10 mouse cellular contexts compared by ENCODE assay signal in the genomic region with DNA sequence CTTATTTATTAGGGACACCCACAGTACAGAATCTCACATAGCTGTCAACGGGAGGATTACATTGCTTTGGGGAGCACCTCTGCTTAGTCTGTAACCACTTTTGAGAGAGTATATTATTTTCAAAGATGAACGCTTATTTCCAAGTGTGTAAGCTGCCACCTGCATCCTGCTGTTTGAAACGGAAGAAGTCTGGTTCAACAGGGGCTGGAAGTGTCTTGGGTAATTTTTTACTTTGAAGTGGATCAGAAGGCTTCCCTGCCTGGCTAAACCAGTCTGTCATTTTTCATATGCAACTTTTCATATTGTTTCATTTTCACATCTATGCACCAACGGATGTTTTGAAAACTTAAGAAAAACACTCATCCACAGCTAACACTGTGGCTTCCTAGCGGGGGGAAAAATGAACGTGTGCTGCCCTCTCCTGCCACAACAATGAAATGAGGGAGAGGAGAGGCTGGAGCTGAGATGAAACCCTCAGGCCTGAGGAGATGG. TPM values are rescaled to one million over a fixed set of nuclear protein-coding genes. Genes with fewer than 3 reads are reported as not detected.
A peak's percentile ranks its signal among the peaks of the same experiment; 100 is the strongest.
DNase-seq lines count a peak whose midpoint lies in the region; ATAC-seq and TF ChIP-seq lines count a peak whose summit lies in the region.
"Had no signal": no experiment of that assay in that cellular context is flagged by ENCODE, and none has a peak within 500 bp of the region (broad histone marks: within the 10 kb centered on the region; RNA-seq: fewer than 3 reads in every experiment).

No protein-coding gene starts in this region.

- TF ChIP-seq POLR2A in CH12.LX (IDR thresholded peaks at IDR 0.05; ENCODE audit: low read depth, low read length) = no peak

- no peaks in the 10 kb centered on the region for H3K79me2 ChIP-seq in CH12.LX (replicated peaks; ENCODE audit: control insufficient read depth, extremely low read depth, insufficient read depth, poor library complexity, severe bottlenecking)
- no peaks in the 10 kb centered on the region for H3K79me2 ChIP-seq in macrophage (ENCODE audit: inconsistent target)

- in situ Hi-C loops in CH12.LX (cut with MboI; ENCODE audit: low pct_ligation_motif_present, low pct_unique_long_range_greater_than_20kb, low sequenced_read_pairs) = no loop called here

- no peak overlapping the region for H3K4me2 ChIP-seq in intestine, postnatal 0 days (replicated peaks; ENCODE audit: low read depth)
- H3K4me2 ChIP-seq in intestine, embryonic 16.5 days (ENCODE audit: low read depth, low read length) = no peak overlapping the region
- H3K4me2 ChIP-seq in CH12.LX (ENCODE audit: insufficient read depth, low read depth, poor library complexity, severe bottlenecking) = no peak overlapping the region
- H3K4me2 ChIP-seq: embryonic facial prominence, embryonic 12.5 days; hindbrain, embryonic 15.5 days had no signal

- TF ChIP-seq EP300 in CH12.LX (IDR thresholded peaks at IDR 0.05; ENCODE audit: low read length) = no peak

- H3K27me3 ChIP-seq in intestine, postnatal 0 days (replicated peaks; ENCODE audit: control insufficient read depth, insufficient read depth, low read length) = no peaks in the 10 kb centered on the region
- no peaks in the 10 kb centered on the region for H3K27me3 ChIP-seq in intestine, embryonic 16.5 days (replicated peaks; ENCODE audit: control insufficient read depth, insufficient read depth, low read length)
- H3K27me3 ChIP-seq in CH12.LX (replicated peaks) = no peaks in the 10 kb centered on the region
- H3K27me3 ChIP-seq: embryonic facial prominence, embryonic 12.5 days; hindbrain, embryonic 15.5 days had no signal

- H3K4me3 ChIP-seq in intestine, postnatal 0 days (ENCODE audit: low read depth, low read length) = no peak overlapping the region
- no peak overlapping the region for H3K4me3 ChIP-seq in intestine, embryonic 16.5 days (ENCODE audit: low read length)
- no peak overlapping the region for H3K4me3 ChIP-seq in CH12.LX (replicated peaks in 1 of 3; ENCODE audit: low read depth in 2 of 3, low read length in 2 of 3, poor library complexity in 1 of 3)
- H3K4me3 ChIP-seq in macrophage (ENCODE audit: inconsistent target) = peak overlapping the region; percentile 21; the same call in 1 of the 2 replicates
- H3K4me3 ChIP-seq: embryonic facial prominence, embryonic 12.5 days; hindbrain, embryonic 15.5 days had no signal

- H3K27ac ChIP-seq in intestine, postnatal 0 days (ENCODE audit: low read depth, low read length) = no peak overlapping the region
- no peak overlapping the region for H3K27ac ChIP-seq in intestine, embryonic 16.5 days (ENCODE audit: low read length)
- H3K27ac ChIP-seq in CH12.LX (ENCODE audit: insufficient read depth, low read depth) (no peak overlapping the region), macrophage (peak overlapping the region; percentile 70)
- H3K27ac ChIP-seq: embryonic facial prominence, embryonic 12.5 days; hindbrain, embryonic 15.5 days; liver, embryonic 14.5 days had no signal

- peak; percentile 9; the same call in 1 of the 2 replicates for TF ChIP-seq RAD21 in CH12.LX (IDR thresholded peaks at IDR 0.05; ENCODE audit: low read depth, low read length)

- peak; percentile 63 for TF ChIP-seq CTCF in intestine, postnatal 0 days (IDR thresholded peaks at IDR 0.05; ENCODE audit: low read depth)
- peak in 1 of 2 experiments; percentile 32; a peak in 2 of 4 replicates for TF ChIP-seq CTCF in CH12.LX (conservative IDR thresholded peaks at IDR 0.05 in 1 of 2, IDR thresholded peaks at IDR 0.05 in 1 of 2; ENCODE audit: low read depth in 2 of 2, low read length in 2 of 2)

- H3K36me3 ChIP-seq in intestine, postnatal 0 days (ENCODE audit: control insufficient read depth, insufficient read depth) = peaks cover 23% of the 10 kb centered on the region
- no peaks in the 10 kb centered on the region; the same call in 1 of the 2 replicates for H3K36me3 ChIP-seq in intestine, embryonic 16.5 days (ENCODE audit: control insufficient read depth, insufficient read depth, low read length)
- peaks cover 15 to 33% of the 10 kb centered on the region in 2 experiments for H3K36me3 ChIP-seq in CH12.LX (replicated peaks in 1 of 2; ENCODE audit: control insufficient read depth in 1 of 2, insufficient read depth in 1 of 2, low read length in 1 of 2)
- H3K36me3 ChIP-seq in macrophage (ENCODE audit: inconsistent target) = peaks cover 15% of the 10 kb centered on the region; the same call in 1 of the 2 replicates

- no peak overlapping the region for H3K9ac ChIP-seq in intestine, postnatal 0 days (ENCODE audit: low read depth, low read length)
- H3K9ac ChIP-seq in intestine, embryonic 16.5 days (ENCODE audit: low read depth, low read length) = no peak overlapping the region
- H3K9ac ChIP-seq in CH12.LX (ENCODE audit: insufficient read depth, low read depth) = no peak overlapping the region
- H3K9ac ChIP-seq: embryonic facial prominence, embryonic 12.5 days; hindbrain, embryonic 15.5 days; liver, embryonic 14.5 days had no signal

- dilution Hi-C loops in CH12.LX (cut with MboI; ENCODE audit: extremely low pct_ligation_motif_present, extremely low pct_unique_long_range_greater_than_20kb, low sequenced_read_pairs) = no loop called here

- WGBS in intestine, postnatal 0 days = 53% methylated on average over 6 of the region's 6 CpGs
- 57% methylated on average over 6 of the region's 6 CpGs for WGBS in intestine, embryonic 16.5 days
- 8% methylated on average over 6 of the region's 6 CpGs for WGBS in macrophage (ENCODE audit: missing documents)

- DNase-seq in CH12.LX (ENCODE audit: extremely low read depth) (no peak), adipocyte (ENCODE audit: low spot score) (no peak)
- DNase-seq in brain, adult 2 months (ENCODE audit: low read depth, low spot score) = peak; percentile 37
- DNase-seq in left cerebral cortex, adult 9 months (ENCODE audit: low spot score in 2 of 2) = no peak

- no peaks in the 10 kb centered on the region for H3K4me1 ChIP-seq in intestine, postnatal 0 days (replicated peaks; ENCODE audit: control insufficient read depth, insufficient read depth, low read length)
- no peaks in the 10 kb centered on the region for H3K4me1 ChIP-seq in intestine, embryonic 16.5 days (ENCODE audit: control insufficient read depth, insufficient read depth, low read length)
- H3K4me1 ChIP-seq in CH12.LX (ENCODE audit: control insufficient read depth in 1 of 2, insufficient read depth in 2 of 2) = peaks cover 2 to 18% of the 10 kb centered on the region in 2 experiments; a peak in 2 of 4 replicates
- H3K4me1 ChIP-seq: embryonic facial prominence, embryonic 12.5 days; hindbrain, embryonic 15.5 days had no signal

- ATAC-seq in intestine, postnatal 0 days = no peak
- no peak for ATAC-seq in intestine, embryonic 16.5 days

- H3K9me3 ChIP-seq in intestine, postnatal 0 days (ENCODE audit: control insufficient read depth) = no peaks in the 10 kb centered on the region
- H3K9me3 ChIP-seq in intestine, embryonic 16.5 days (ENCODE audit: control insufficient read depth, low read length) = no peaks in the 10 kb centered on the region
- H3K9me3 ChIP-seq in CH12.LX (replicated peaks; ENCODE audit: low read length) = no peaks in the 10 kb centered on the region
- H3K9me3 ChIP-seq: embryonic facial prominence, embryonic 12.5 days; hindbrain, embryonic 15.5 days had no signal

TF ChIP-seq in CH12.LX, 34 proteins besides CTCF, POLR2A, EP300 and RAD21:
- TF ChIP-seq ETS1 (conservative IDR thresholded peaks at IDR 0.05; ENCODE audit: low read depth, low read length) = no peak
- no peak for TF ChIP-seq GABPA (IDR thresholded peaks at IDR 0.05; ENCODE audit: insufficient replicate concordance, low read depth, low read length)
- no peak for TF ChIP-seq E2F4 (IDR thresholded peaks at IDR 0.05; ENCODE audit: insufficient replicate concordance, low read depth, low read length)

RNA-seq across cellular contexts. Expression of a gene that starts 32.9 kb away (rescaled TPM):
- not detected in 2 replicates for polyA plus RNA-seq in intestine, postnatal 0 days (2015; fragmentation: Nextera tagmentation; extraction: Ambion mirVana)
- polyA plus RNA-seq in intestine, embryonic 16.5 days (2015; fragmentation: Nextera tagmentation; extraction: Ambion mirVana) = not detected in 2 replicates
- total RNA-seq in CH12.LX (2012; rRNA removed) = not detected in 2 replicates
- not detected in 2 replicates for total RNA-seq in CH12.LX (2014; rRNA removed)
- polyA plus RNA-seq in CH12.LX (2012; ENCODE audit: insufficient read length, low read depth) = not detected in 2 replicates
- total RNA-seq in macrophage (2018; cell fraction: chromatin; rRNA removed) = not detected
- total RNA-seq in macrophage (2018; cell fraction: cytosol; rRNA removed) = not detected
- not detected for total RNA-seq in macrophage (2018; cell fraction: nucleus; rRNA removed)
- polyA plus RNA-seq in macrophage (2018) = not detected in 3 replicates
- polyA plus RNA-seq: hindbrain, embryonic 15.5 days; liver, embryonic 14.5 days had no signal
